Mouse (Mus musculus): ENCODE results near the gene Gm17622. TPM values are rescaled to one million over a fixed set of nuclear protein-coding genes. Genes with fewer than 3 reads are reported as not detected.

The Gm17622 gene
- not detected for total RNA-seq (2021)

DNA sequence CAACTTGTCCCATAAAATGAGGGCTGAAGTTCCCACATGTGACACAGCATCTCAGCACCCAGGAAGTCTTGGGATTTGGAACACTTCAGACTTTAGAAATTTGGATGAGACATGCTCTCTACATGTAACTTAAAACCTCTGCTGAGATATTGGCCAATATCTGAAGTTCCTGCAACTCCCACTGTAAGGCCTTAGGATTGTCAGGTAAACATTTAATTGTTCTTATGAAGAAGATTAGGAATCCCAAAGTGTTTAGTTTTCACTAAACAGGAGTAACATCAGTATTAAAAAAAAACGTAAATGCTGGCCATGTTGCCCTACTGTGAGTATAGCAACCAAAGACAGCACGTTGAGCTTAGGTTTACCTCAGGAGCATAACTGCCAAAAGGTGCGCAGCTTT, at the start of gene Gm17622:
Gene Gm17622, plus strand, starts transcription at position 301 of the 400 bp plus-strand sequence.
- DNase-seq = no peak

DNA sequence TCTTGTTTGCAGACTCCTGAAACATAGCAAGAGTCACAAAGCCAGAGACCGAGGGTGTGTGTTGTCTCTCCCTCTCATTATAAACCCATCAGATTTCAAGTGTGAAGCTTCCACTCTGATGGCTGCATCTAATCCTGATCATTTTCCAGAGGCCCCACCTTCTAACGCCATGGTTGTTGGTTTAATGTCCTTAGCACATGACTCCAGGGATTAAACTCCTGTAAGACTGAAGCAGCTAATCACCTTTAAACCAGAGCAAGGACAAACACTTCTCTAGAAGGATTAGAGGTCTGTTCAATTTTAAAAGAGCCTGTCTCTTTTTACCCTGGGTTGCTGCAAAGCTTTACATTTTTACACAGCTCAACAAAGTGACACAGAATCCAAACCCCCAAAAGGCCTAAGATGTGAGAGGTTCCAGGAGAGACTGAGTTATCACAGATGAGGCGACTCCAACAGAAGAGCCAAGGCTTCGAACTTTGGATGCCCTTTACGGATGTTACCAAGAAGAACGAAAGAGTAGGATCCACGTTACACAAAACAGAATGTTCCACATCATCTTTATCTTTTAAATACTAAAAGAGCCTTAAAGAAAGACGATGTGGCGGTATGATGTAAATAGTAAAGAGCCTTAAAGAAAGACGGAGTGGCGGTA, 40.2 kb upstream of the Gm17622 start:
- DNase-seq = no peak

DNA sequence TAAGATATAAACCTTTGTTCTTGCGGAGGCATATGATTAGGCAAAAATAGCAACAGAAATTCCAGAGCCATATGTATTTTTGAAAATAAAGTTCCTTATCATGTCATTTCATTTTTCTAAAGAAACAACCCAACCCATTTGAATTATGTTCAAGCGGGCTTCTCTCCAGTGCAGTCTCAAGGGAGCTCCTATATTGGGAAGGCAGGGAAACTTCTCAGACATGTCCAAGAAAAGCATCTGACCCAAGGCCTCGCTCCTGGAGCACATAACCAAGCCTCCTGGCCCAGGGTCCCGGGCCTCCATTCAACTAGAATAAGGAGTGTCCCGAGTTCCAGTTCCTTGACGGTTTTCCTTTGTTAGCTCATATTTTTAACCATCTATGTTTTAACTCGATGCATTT, 39.7 kb upstream of the Gm17622 start:
- DNase-seq = peak; percentile 54

DNA sequence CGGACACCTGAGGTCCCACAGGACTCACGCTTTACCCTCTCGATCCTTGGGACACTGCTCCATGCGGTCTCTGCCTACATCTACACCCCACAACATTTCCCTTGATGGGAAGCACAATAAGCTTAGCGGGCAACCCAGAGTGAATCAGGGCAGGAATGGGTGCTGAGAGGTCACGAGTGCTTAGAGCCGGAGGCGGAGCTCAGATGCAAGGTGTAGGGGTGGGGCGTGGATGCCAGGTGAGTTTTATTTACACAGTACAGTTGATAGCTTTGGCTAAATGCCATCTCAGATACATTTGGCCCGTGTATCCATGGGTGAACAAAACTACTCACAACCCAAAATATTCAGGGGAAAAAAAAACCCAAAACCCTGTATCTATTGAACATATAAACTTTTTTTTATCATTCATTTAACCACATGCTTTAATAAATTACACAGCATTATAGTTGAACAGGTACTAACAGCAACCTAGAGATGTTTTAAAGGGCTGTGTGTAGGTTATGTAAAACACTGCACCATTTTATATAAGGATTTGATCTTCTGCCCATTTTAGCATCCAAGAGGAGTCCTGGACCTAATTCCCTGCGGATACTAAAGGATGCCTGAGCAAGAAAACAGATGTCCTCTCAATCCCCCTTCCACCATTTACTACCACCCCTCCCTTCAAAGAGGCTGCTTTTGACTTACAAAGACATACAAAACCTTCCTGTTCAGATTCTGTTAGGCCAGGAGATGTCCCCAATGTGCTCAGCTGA, 39.0 kb upstream of the Gm17622 start:
- no peak for DNase-seq

DNA sequence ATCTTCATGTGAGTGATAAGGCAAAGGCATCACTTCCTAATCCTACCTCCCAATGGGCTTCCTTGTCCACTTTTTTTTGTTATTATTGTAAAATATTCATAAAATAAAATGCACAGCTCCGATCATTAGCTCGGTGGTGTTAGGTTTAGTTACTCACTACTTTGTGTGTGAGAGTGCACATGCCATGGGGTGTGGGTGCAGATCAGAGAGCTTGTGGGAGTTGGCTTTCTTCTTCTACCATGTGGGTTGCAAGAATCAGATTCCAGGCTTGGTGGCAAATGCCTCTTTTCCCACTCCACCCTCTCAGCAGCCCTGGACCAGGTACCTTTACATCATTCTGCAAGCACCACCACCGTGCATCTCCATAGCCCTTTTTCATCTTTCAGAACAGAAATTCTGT, 37.9 kb upstream of the Gm17622 start:
- no peak for DNase-seq

DNA sequence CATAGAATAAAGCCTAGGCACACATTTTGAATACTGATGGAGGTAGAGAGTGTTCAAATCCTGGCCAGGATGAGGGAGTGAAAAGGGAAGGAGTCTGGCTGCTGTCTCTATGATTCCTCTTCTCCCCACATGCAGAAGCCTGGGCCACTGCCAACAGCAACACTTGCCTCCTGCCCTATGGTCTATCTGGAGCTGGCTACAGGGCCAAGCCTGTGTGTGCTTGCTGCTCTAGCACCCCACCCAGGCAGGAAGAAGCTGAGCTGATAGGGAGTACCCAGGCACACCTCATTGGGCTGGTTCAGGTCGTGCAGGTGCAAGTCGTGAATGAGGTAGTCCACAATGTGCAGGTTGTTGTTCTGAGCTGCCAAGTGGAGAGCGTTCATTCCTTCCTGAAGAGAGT, 36.2 kb upstream of the Gm17622 start:
- DNase-seq = peak; percentile 60

DNA sequence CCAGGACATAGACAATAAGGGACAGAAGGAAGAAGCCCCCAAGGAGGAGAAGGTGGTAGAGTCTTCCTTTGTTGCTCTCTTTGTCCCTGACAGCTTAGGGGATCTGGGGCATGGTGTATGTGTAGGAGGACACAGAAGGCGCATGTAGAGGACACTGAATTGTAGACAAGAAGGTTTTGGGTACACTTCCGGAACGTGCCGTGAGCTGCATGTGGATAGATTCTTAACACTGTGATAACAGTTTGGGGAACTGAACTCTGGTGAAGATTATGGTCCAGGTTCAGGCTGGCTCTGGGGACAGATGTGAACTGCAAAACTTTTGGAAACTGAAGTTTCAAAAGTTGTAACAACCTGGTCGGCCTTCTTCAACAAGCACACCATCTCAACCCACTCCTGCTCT, 33.0 kb upstream of the Gm17622 start:
- no peak for DNase-seq

DNA sequence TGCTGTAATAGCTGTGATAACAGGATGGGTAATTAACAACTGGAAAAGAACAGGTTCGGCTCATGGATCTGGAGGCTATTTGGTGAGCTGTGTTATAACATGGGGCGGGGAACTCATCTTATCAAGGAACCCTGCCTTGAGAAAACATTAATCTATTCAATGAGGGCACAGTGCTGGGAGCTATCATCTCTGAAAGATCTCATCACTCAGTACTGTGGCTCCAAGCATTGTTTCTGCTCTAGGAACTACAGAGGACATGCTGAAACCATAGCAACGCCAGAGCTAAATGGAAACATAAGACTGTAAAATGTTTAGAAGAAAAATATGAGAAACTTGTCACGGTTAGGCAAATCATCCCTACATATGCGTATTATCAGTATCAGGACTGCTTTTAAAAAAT, 32.5 kb upstream of the Gm17622 start:
- no peak for DNase-seq

DNA sequence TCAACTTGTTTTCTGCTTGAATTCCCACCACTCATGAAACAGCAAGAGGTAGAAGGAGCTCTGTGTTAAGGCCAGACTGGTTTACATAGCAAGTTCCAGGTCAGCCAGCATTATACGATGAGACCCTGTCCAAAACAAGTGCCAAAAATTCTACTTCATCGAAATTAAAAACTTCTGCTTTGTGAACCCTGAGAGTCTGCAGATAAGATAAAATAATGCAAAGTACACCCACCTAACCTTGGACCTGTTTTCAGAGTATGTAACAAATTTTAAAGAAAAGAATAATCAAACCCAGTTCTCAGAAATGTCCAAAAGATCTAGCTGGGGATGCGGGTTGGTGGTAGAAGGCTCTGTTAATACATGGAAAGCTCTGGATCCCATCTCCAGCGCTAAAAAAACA, 31.9 kb upstream of the Gm17622 start:
- no peak for DNase-seq

DNA sequence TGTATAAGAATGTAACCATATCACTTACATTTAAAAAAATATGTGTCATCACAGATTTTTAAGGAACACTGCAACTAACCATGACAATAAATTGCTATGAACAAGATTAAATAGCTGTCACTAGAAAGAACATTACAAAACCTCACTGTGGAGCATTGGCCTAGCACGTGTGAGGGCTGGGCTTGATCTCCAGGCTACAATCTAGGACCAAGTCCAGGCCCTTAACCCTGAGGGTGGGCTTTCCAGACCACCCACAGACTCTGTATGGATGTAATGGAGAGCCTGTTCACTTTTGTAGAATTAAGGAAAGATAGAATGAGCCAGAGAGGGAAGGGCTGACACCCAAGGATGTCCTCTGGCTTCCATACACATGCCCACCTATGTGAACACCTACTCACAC, 27.9 kb upstream of the Gm17622 start:
- DNase-seq = no peak

DNA sequence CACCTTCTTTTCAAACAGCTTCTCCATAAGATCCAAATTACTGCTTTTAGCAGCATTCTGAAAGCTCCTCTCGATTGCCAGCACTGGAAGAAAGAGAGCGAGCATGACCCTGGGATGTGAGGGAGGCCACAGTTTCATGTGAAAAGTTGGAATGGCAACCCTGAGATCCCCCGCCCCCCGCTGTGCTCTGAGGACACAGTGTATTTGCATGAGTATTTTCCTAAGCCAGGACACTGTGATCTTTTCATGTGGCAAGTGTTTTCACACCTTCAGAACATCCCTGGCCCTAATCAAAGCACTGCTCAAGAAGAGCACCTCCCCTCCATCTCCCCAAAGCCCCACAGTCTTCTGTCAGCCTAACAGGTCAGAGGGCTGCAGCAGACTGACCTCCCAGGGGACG, 25.2 kb upstream of the Gm17622 start:
- no peak for DNase-seq

DNA sequence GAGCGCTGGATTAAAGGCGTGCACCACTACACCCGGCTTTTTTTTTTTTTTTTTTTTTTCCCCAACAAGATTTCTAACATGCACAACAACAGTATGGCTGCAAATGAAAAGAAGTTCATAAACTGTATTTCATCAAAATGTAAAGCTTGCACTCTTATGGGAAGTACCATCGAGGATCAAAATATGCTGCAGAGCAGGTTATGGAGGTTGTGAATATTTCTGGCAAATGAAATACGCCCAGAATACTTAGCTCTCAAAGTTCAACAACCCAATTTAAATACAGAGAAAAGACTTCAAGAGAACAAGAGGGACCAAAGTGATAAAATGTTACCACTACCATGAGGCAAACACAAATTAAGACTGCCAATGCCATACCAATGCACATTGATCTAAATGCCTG, 21.9 kb upstream of the Gm17622 start:
- DNase-seq = no peak

DNA sequence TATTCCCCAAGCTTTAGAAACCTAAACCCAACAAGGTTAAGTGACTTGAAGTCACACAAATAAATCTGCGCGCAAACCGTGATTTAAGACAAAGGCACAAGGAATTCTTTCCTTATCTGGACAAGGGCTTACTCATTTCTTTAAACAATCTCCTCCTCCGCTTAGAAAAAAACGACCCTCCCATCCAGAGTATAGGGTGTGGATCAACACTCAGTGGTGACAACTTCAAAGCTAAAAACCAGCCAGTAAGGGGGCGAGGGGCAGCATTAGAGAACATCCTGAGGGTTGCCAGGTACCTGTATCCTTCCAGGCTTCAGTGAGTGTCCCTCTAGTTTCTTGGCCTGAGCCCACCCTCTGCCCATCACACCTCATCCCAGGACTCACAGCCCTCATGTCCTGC, 20.0 kb upstream of the Gm17622 start:
- DNase-seq = no peak

DNA sequence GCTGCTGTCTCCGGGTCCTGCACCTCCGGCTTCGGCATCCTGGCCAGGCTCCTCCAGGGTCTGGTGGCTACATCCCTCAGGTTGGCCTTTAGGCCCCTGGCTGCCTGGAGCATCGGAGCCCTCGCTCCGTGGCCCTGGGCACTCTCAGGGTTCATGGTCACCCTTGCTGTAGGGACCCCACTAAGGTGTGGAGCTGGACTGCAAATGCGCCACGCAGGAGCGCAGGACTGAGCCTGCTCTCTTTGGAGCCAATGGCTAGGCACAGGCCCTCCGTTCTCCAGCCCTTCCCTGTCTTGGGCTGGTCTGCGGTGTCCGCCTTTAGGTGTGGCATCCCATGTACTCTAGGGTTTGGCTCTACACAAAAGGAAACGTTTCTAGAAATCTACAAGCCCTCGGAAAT, 19.6 kb upstream of the Gm17622 start, which contains the start of gene Ankdd1b:
Gene Ankdd1b, minus strand, starts transcription at position 242 of the 400 bp plus-strand sequence.
- no peak for DNase-seq

DNA sequence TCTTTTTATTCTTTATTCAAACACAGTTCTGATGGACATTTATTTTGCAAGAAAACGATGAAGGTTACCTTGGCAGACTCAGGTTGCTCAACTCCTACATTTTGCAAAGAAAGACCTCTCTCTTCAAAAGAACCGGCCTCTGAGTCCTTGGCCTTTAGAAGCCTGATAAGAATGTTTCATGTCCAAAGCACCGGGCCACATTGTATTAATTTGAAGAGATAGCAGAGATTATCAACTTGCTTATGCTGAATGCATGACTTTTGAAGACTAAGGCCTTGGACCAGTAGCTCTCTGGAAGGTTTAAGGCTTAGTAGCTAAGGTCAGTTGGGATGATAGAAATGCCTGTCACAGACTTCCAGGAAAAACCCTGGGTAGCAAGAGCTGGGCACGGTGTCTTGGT, 13.3 kb upstream of the Gm17622 start:
- no peak for DNase-seq

DNA sequence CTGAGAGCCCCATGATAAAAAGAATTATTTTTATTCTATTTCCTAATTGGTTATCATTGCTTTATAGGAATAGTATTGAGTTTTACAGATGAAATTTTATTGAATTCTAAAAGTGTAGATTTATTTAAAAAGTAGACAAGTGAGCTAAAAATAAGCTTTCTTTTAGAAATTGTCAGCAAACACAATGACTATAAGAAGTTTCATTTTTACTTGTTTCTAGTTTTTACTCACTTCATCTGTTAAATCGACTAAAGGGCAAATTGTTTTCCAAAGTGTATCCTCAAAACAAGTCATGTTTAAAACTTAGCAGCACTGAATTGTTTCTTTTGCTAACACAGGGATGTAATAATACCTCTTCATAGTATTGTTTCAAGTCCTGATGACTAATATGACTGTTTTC, 11.5 kb upstream of the Gm17622 start:
- DNase-seq = no peak

DNA sequence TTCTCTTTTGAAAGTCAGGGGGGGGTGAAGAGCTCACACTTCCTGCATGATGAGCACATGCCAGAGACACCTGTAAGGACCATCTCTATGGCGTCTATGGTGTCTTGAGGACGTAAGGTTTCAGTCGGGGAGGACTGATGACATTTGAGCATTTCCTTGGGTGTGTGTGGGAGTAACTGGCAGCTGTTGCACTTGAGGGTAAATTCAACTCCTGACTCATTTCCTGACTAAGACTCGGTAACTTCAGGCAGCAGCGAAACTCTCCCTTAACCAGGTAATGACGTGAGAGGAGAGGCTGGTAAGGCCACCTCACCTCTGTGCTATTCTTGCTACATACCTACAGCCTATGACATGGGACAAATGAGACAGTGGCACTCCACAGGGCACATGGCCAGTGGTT, 3.3 kb upstream of the Gm17622 start:
- no peak for DNase-seq

DNA sequence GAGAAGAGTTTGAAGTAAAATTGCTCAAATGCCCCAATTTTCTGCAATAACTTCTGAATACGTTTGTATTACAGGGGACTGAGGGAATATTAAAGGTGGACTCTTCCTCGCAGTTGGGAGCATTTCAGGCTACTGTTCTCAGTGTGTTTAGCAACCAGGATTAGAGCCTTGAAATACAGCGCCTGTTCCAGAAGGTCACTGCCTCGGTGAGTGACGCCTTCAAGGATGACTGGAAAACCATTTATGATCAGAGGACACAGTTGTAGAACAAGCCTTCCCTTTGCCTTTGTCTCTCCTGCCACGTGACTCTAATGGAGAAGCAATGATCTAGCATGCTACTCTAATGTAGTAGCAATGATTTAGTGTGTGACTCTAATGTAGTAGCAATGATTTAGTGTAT, 2.6 kb upstream of the Gm17622 start:
- DNase-seq = no peak

DNA sequence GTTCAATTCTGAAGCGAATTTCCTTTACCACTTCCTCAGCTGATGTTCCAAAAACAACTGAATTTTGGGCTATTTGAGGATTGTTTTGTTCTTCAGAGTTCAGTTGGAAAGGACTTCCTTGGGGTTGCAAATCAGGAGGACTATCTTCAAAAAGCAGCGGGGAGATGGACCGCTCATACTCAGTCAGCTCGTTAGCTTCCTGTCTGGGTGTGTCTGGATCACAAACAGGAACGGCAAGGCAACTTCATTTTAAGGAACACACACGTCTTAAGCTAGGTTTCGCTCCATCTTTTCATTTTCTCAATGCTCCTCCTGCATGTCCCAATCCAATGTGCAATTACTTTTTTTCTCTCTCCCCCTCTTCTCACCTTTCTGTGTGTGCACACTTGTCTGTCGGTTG, 6.1 kb downstream of the Gm17622 start:
- DNase-seq = no peak

DNA sequence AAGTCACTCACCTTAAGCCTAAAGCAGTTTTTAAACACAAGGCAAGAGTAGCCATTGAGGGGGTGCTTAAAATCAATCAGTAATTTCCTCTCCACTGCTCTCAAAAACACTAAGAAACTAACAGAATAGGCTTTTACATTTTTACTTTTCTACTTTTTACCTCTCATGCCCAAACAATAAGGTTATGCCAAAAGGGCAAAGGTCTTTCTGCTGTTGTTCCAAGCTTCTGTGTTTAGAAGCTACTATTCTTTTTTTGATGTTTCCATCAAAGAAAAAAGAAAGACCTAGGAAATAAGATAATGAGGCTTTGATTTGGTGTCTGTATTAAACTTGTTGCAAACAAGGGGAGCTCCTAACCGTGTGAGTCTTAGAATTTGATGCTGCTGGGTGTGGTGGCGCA, 9.4 kb downstream of the Gm17622 start:
- no peak for DNase-seq

DNA sequence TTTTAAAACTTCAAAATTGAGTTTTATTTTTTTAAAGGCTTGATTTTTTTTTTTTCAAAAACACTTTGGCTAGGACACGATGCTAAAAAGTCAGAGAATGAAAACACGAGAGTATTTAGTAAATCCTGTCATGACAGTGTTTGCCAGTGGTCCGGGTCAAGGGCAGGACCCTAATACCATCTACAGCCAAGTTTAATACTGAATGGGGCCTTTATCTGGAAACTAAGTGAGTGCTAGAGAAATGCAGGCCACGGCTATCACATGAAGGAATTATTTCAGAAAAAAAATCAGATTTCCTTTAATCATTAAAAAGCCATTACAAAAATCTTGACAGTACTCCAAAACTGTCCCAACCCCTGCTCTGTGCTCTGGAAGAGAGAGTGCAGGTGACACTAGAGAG, 15.1 kb downstream of the Gm17622 start:
- no peak for DNase-seq

DNA sequence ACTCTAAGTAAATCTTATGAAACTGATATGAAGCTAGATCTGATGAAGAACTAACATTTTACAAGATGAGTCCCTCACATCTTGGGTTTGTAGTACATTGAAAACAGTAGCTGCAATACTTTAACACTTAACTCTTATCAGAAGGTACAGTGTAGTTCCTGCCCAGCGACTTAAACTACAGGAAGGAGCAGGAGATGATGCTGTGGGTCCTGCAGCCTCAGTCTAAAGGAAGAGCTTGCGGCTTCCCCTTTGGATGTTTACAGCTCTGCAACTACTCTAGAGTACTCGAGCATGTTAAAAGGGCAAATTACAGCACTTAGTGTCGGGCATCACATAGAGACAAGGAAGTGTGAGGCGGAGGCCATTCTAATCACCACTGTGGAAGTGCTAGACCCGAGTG, 15.8 kb downstream of the Gm17622 start:
- no peak for DNase-seq

DNA sequence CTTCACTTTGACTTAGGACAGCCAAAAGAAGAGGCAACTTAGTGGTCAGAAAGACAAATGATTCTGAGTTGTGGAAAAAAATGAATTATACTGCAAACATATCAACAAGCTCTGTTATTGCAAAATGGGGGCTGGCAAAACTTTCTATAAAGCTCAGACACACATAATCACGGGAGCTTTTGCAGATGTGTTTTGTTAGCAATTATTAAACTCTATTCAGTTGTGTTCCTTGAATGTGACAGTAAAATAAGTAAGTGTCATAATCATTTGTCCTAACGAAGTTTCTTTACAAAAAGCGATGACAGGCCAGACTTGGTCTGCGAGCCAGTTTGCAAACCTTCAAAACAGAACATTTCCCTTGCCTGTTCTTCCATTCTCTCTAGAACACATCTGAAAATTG, 17.0 kb downstream of the Gm17622 start:
- no peak for DNase-seq

DNA sequence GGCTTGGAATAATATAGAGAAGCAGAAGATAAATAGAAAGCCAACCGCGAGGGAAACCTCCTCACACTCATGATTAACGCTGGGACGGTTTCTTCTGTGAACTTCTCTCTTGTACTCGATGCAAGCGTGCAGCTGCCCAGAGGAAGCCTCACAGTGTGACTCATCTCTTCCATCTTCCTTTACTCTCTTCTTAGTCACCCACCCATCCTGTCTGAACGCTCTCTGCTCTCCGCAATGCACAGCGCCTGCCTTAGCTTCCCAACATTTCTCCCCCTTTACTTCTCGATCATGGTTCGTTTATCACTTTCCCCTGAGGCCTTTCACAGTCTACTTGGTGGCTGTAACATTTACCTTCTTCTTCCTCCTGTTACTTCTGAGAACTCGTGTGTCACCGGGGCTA, 20.1 kb downstream of the Gm17622 start:
- peak; percentile 27 for DNase-seq

DNA sequence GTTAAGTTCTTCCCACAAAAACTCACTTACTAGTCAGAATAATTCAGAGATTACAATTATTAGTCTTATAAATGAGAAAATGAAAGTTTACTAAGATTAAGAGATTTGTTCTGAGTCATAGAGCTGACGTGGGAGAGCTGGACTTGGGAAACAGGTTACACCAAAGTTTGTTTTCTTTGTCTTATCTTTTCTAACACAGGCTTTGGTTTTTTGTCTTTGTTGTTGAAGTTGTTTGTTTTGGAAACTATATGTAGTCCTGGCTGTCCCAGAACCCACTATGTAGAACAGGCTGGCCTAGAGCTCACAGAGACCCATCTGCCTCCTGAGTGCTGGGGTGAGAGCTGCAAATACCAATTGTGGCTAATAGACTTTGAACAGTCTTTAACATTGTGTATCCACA, 20.7 kb downstream of the Gm17622 start:
- no peak for DNase-seq
